Mouse (Mus musculus) cortical plate, adult 2 months (tissue): Measurements from ENCODE around the gene Cubn. TPM values are rescaled to one million over a fixed set of nuclear protein-coding genes. Genes with fewer than 3 reads are reported as not detected.

Experiments
- H3K27ac ChIP-seq: fragments of 200-500 bp; 2 replicates; pipeline ENCODE4 v1.5.1; 2012; ENCODE audit warnings: low read length, control low read depth, inconsistent platforms; ENCODE audit not compliant: insufficient read depth
- H3K4me1 ChIP-seq: fragments of 200-500 bp; 2 replicates; pipeline ENCODE4 v1.6.1; 2011; ENCODE audit warnings: low read length; ENCODE audit not compliant: control insufficient read depth, insufficient read depth
- H3K4me3 ChIP-seq: fragments of 200-500 bp; 2 replicates; pipeline ENCODE4 v1.5.1; 2011; ENCODE audit warnings: mild to moderate bottlenecking, low read length, control low read depth; ENCODE audit not compliant: insufficient read depth
- CTCF ChIP-seq: fragments of 200-500 bp; IDR thresholded peaks from 2 replicates; pipeline ENCODE4 v1.5.1; 2011; ENCODE audit warnings: mild to moderate bottlenecking, control low read depth, low read length; ENCODE audit not compliant: insufficient read depth; ENCODE audit errors: extremely low read depth
- POLR2A ChIP-seq: fragments of 200-500 bp; IDR thresholded peaks from 2 replicates; pipeline ENCODE4 v1.6.1; 2011; ENCODE audit warnings: mild to moderate bottlenecking, low read length, control low read depth; ENCODE audit not compliant: insufficient read depth; ENCODE audit errors: extremely low read depth
- polyA plus RNA-seq: library from polyadenylated mRNA; depleted of rRNA; stranded (reverse); fragments of >200 nt; gene quantifications from 2 replicates; pipeline ENCODE4 v1.2.3, GENCODE M21; 2012

Cubn gene
- polyA plus RNA-seq, 1 experiment = 0.10 TPM

GRCm38 (mm10) chr2:13372825-13373224 is 118.8 kb downstream of the Cubn start:
- TF ChIP-seq CTCF (no peak), POLR2A (no peak)
- no peak overlapping the region for H3K4me3 ChIP-seq
- no peaks in the 10 kb centered on the region for H3K4me1 ChIP-seq
- no peak overlapping the region for H3K27ac ChIP-seq

GRCm38 (mm10) chr2:13372256-13372824 is 119.3 kb downstream of the Cubn start:
- TF ChIP-seq POLR2A = no peak
- TF ChIP-seq CTCF = no peak
- Histone ChIP-seq H3K4me3 (no peak overlapping the region), H3K4me1 (no peaks in the 10 kb centered on the region), H3K27ac (no peak overlapping the region)

GRCm38 (mm10) chr2:13371797-13372170 is 119.8 kb downstream of the Cubn start:
- Histone ChIP-seq H3K4me1 (no peaks in the 10 kb centered on the region), H3K27ac (no peak overlapping the region), H3K4me3 (no peak overlapping the region)
- TF ChIP-seq CTCF (no peak), POLR2A (no peak)

- H3K27ac ChIP-seq = no peak overlapping the region
- TF ChIP-seq CTCF (no peak), POLR2A (no peak)
- H3K4me3 ChIP-seq = no peak overlapping the region
- H3K4me1 ChIP-seq = no peaks in the 10 kb centered on the region
Observed at GRCm38 (mm10) chr2:13371072-13371796, 120.4 kb downstream of the Cubn start.

- TF ChIP-seq POLR2A (no peak), CTCF (no peak)
- H3K27ac ChIP-seq = no peak overlapping the region
- H3K4me3 ChIP-seq = no peak overlapping the region
- no peaks in the 10 kb centered on the region for H3K4me1 ChIP-seq
Observed at GRCm38 (mm10) chr2:13370556-13370955, 121.1 kb downstream of the Cubn start.

GRCm38 (mm10) chr2:13368517-13368916 is 123.1 kb downstream of the Cubn start:
- Histone ChIP-seq H3K4me3 (no peak overlapping the region), H3K27ac (no peak overlapping the region), H3K4me1 (no peaks in the 10 kb centered on the region)
- TF ChIP-seq CTCF (no peak), POLR2A (no peak)

GRCm38 (mm10) chr2:13357885-13358552 is 133.6 kb downstream of the Cubn start:
- TF ChIP-seq POLR2A = no peak
- no peak for TF ChIP-seq CTCF
- no peaks in the 10 kb centered on the region for H3K4me1 ChIP-seq
- no peak overlapping the region for H3K4me3 ChIP-seq
- H3K27ac ChIP-seq = no peak overlapping the region

GRCm38 (mm10) chr2:13352775-13353174 is 138.8 kb downstream of the Cubn start:
- Histone ChIP-seq H3K4me1 (no peaks in the 10 kb centered on the region), H3K4me3 (no peak overlapping the region), H3K27ac (no peak overlapping the region)
- TF ChIP-seq POLR2A = no peak
- TF ChIP-seq CTCF = no peak

GRCm38 (mm10) chr2:13352112-13352728 is 139.4 kb downstream of the Cubn start:
- no peaks in the 10 kb centered on the region for H3K4me1 ChIP-seq
- H3K27ac ChIP-seq = no peak overlapping the region
- TF ChIP-seq CTCF (no peak), POLR2A (no peak)

More at GRCm38 (mm10) chr2:13352112-13352728, 139.4 kb downstream of the Cubn start:
- no peak overlapping the region for H3K4me3 ChIP-seq
